Mouse (Mus musculus): ENCODE measurements around the gene Ankrd6. TPM values are rescaled to one million over a fixed set of nuclear protein-coding genes. Genes with fewer than 3 reads are reported as not detected.

Gene Ankrd6
- total and polyA plus RNA-seq, 3 experiments = 1.3 to 2.1 (median 1.6) TPM

DNA sequence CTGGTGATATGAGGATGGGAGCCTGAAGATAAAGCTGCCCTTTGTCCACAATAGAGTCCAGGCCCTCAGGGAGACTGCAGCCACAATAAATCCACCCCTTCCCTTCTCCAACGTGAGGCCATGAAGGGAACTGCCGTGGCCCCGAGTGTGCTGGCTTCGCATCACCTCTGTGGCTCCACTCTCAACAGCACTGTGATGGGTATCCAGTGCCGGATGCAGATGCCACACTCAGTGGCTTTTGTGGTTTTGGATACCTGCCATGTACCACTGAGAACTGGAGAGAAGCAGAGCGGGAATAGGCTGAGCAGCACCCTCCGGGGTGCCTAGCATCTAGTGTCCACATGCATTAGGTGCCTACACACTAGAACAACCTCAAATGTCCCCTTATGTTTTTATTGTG lies 29.8 kb downstream of the Ankrd6 start:
- peaks cover 0 to 9% of the 10 kb centered on the region in 2 experiments; a peak in 2 of 4 replicates for H3K4me1 ChIP-seq (ENCODE audit: control insufficient read depth in 1 of 2, insufficient read depth in 2 of 2)
- no peaks in the 10 kb centered on the region for H3K79me2 ChIP-seq (replicated peaks; ENCODE audit: control insufficient read depth, extremely low read depth, insufficient read depth, poor library complexity, severe bottlenecking)
- no peak overlapping the region for H3K4me3 ChIP-seq (replicated peaks in 1 of 3; ENCODE audit: low read depth in 2 of 3, low read length in 2 of 3, poor library complexity in 1 of 3)
- H3K27me3 ChIP-seq (replicated peaks) = no peaks in the 10 kb centered on the region
- no peak overlapping the region for H3K27ac ChIP-seq (ENCODE audit: insufficient read depth, low read depth)
- DNase-seq (ENCODE audit: extremely low read depth) = no peak
- no peaks in the 10 kb centered on the region for H3K36me3 ChIP-seq (replicated peaks in 1 of 2; ENCODE audit: control insufficient read depth in 1 of 2, insufficient read depth in 1 of 2, low read length in 1 of 2)
- no peak for TF ChIP-seq ZC3H11A (IDR thresholded peaks at IDR 0.05; ENCODE audit: low read depth, low read length)
- no peak for TF ChIP-seq CTCF (conservative IDR thresholded peaks at IDR 0.05 in 1 of 2, IDR thresholded peaks at IDR 0.05 in 1 of 2; ENCODE audit: low read depth in 2 of 2, low read length in 2 of 2)
- no peak for TF ChIP-seq IRF4 (IDR thresholded peaks at IDR 0.05; ENCODE audit: low read depth, low read length)
- TF ChIP-seq CHD1 (IDR thresholded peaks at IDR 0.05; ENCODE audit: low read depth, low read length) = no peak
- TF ChIP-seq MYC (IDR thresholded peaks at IDR 0.05; ENCODE audit: low read depth, low read length) = no peak
- no peak for TF ChIP-seq MXI1 (IDR thresholded peaks at IDR 0.05; ENCODE audit: low read depth, low read length)
- no peak for TF ChIP-seq ZMIZ1 (IDR thresholded peaks at IDR 0.05; ENCODE audit: low read depth, low read length)
- TF ChIP-seq EP300 (IDR thresholded peaks at IDR 0.05; ENCODE audit: low read length) = no peak
- no peak for TF ChIP-seq USF2 (conservative IDR thresholded peaks at IDR 0.05; ENCODE audit: low read depth, low read length)
- TF ChIP-seq ETS1 (conservative IDR thresholded peaks at IDR 0.05; ENCODE audit: low read depth, low read length) = no peak
- no peak for TF ChIP-seq HCFC1 (IDR thresholded peaks at IDR 0.05; ENCODE audit: low read depth, low read length)
- no peak for TF ChIP-seq RCOR1 (conservative IDR thresholded peaks at IDR 0.05; ENCODE audit: low read depth, low read length)
- H3K9me3 ChIP-seq (replicated peaks; ENCODE audit: low read length) = no peaks in the 10 kb centered on the region
- H3K4me2 ChIP-seq (ENCODE audit: insufficient read depth, low read depth, poor library complexity, severe bottlenecking) = no peak overlapping the region
- H3K9ac ChIP-seq (ENCODE audit: insufficient read depth, low read depth) = no peak overlapping the region
- in situ Hi-C loops (cut with MboI; ENCODE audit: low pct_ligation_motif_present, low pct_unique_long_range_greater_than_20kb, low sequenced_read_pairs) = no loop called here
- dilution Hi-C loops (cut with MboI; ENCODE audit: extremely low pct_ligation_motif_present, extremely low pct_unique_long_range_greater_than_20kb, low sequenced_read_pairs) = no loop called here

DNA sequence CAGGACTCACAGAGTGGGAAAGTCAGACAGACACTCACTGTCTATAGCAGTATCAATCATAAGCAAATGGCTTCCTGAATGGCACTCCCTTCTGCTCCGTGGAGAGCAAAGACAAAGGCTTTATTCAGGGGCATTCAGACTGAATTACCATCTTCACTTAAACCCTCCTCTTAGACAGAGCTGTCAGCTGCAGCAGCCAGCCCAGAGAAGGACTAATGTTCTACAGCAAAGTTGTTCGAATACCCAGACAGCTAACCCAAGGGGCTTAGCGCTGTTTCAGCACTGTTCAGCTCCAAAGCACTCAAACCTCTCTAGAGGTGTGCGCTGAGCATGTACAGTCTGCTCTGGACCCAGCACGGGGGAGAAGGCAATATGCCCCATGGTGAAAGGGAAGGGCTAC lies 32.1 kb downstream of the Ankrd6 start:
- no peak for TF ChIP-seq EP300 (IDR thresholded peaks at IDR 0.05; ENCODE audit: low read length)
- no peak for TF ChIP-seq MEF2A (IDR thresholded peaks at IDR 0.05; ENCODE audit: borderline replicate concordance, low read depth, low read length)
- no peak for TF ChIP-seq HCFC1 (IDR thresholded peaks at IDR 0.05; ENCODE audit: low read depth, low read length)
- TF ChIP-seq NELFE (IDR thresholded peaks at IDR 0.05; ENCODE audit: low read depth, low read length) = no peak
- no peak for TF ChIP-seq MAX (IDR thresholded peaks at IDR 0.05; ENCODE audit: low read length)
- TF ChIP-seq ETS1 (conservative IDR thresholded peaks at IDR 0.05; ENCODE audit: low read depth, low read length) = no peak
- H3K27ac ChIP-seq (ENCODE audit: insufficient read depth, low read depth) = no peak overlapping the region
- no peaks in the 10 kb centered on the region for H3K9me3 ChIP-seq (replicated peaks; ENCODE audit: low read length)
- H3K4me1 ChIP-seq (ENCODE audit: control insufficient read depth in 1 of 2, insufficient read depth in 2 of 2) = peaks cover 4 to 16% of the 10 kb centered on the region in 2 experiments
- dilution Hi-C loops (cut with MboI; ENCODE audit: extremely low pct_ligation_motif_present, extremely low pct_unique_long_range_greater_than_20kb, low sequenced_read_pairs) (no loop called here), in situ Hi-C loops (cut with MboI; ENCODE audit: low pct_ligation_motif_present, low pct_unique_long_range_greater_than_20kb, low sequenced_read_pairs) (no loop called here)
- no peaks in the 10 kb centered on the region for H3K36me3 ChIP-seq (replicated peaks in 1 of 2; ENCODE audit: control insufficient read depth in 1 of 2, insufficient read depth in 1 of 2, low read length in 1 of 2)
- H3K79me2 ChIP-seq (replicated peaks; ENCODE audit: control insufficient read depth, extremely low read depth, insufficient read depth, poor library complexity, severe bottlenecking) = no peaks in the 10 kb centered on the region
- DNase-seq (ENCODE audit: extremely low read depth) = no peak
- no peak overlapping the region for H3K9ac ChIP-seq (ENCODE audit: insufficient read depth, low read depth)
- H3K4me2 ChIP-seq (ENCODE audit: insufficient read depth, low read depth, poor library complexity, severe bottlenecking) = no peak overlapping the region
- no peak overlapping the region for H3K4me3 ChIP-seq (replicated peaks in 1 of 3; ENCODE audit: low read depth in 2 of 3, low read length in 2 of 3, poor library complexity in 1 of 3)
- no peaks in the 10 kb centered on the region for H3K27me3 ChIP-seq (replicated peaks)
